Mouse (Mus musculus) liver, embryonic 14.5 days (tissue): ENCODE results near the gene Cyth3.

ENCODE experiments used
- CTCF ChIP-seq: IDR thresholded peaks from 2 replicates; pipeline ENCODE4 v1.5.1; 2016; ENCODE audit warnings: antibody characterized with exemption, low read depth, control low read depth
- EP300 ChIP-seq: IDR thresholded peaks from 2 replicates; pipeline ENCODE4 v1.6.1; 2016; ENCODE audit warnings: antibody characterized with exemption, low read depth

- no peak for TF ChIP-seq CTCF
- TF ChIP-seq EP300: no peak
Measured at GRCm38 (mm10) chr5:143621893-143622622, at the start of gene Cyth3.
